Mouse (Mus musculus) left cerebral cortex, adult 18-20 months (tissue): ENCODE data around the gene Noxo1. TPM values are rescaled to one million over a fixed set of nuclear protein-coding genes. Genes with fewer than 3 reads are reported as not detected.
"Not testable (repeated sequence)": the region's sequence is repeated elsewhere in the genome, so short reads cannot be mapped to it uniquely, and the experiment has no call there.

Source experiments
- DNase-seq, 2 experiments: peaks; one replicate each; pipeline ENCODE4 v3.0.0; 2021 to 2022; ENCODE audit warnings: low spot score in 2 of 2, mixed read lengths in 1 of 2
- long read RNA-seq, 2 experiments: library from polyadenylated mRNA; stranded (forward); transcript quantifications; one replicate each; pipeline ENCODE4 v2.0.0; 2021
- total RNA-seq, 2 experiments: library from RNA; stranded (reverse); gene quantifications; 2 replicates each; pipeline ENCODE4 v1.2.3; 2021

Gene Noxo1
- 1 to 10 TPM; 1.9 to 2.1 TPM for total RNA-seq
- long read RNA-seq, experiment 1, partial matches to known transcripts: 1 of 5 reads
- long read RNA-seq, experiment 1, other reads (novel, unspliced or antisense): 4 of 5 reads
- long read RNA-seq, experiment 2, partial matches to known transcripts: 2 of 4 reads
- long read RNA-seq, experiment 2, other reads (novel, unspliced or antisense): 2 of 4 reads

GRCm38 (mm10) chr17:24696011-24696697, at the start of gene Noxo1, which contains the start of gene Gfer:
Noxo1 (plus strand) TSS chr17:24696234.
Gfer (minus strand) TSS chr17:24696156.
- DNase-seq: peak; percentile 83 to 89

GRCm38 (mm10) chr17:24646381-24646780, 49.7 kb upstream of the Noxo1 start:
- no peak for DNase-seq

- no peak for DNase-seq
These were observed 48.5 kb upstream of the Noxo1 start for GRCm38 (mm10) chr17:24647493-24647892.

- no peak for DNase-seq
These were observed 47.2 kb upstream of the Noxo1 start for GRCm38 (mm10) chr17:24648731-24649377.

GRCm38 (mm10) chr17:24649581-24650069, 46.4 kb upstream of the Noxo1 start:
- no peak for DNase-seq

GRCm38 (mm10) chr17:24650070-24650616, 45.9 kb upstream of the Noxo1 start, which contains the start of gene Slc9a3r2:
Slc9a3r2 (minus strand) TSS chr17:24650327.
- DNase-seq: peak; percentile 36 to 55

GRCm38 (mm10) chr17:24650766-24651165, 45.3 kb upstream of the Noxo1 start:
- no peak for DNase-seq

GRCm38 (mm10) chr17:24651835-24652234, 44.2 kb upstream of the Noxo1 start:
- DNase-seq: no peak

GRCm38 (mm10) chr17:24653967-24654710, 41.9 kb upstream of the Noxo1 start:
- peak; percentile 66 to 67 for DNase-seq

- no peak for DNase-seq
These were observed 41.1 kb upstream of the Noxo1 start for GRCm38 (mm10) chr17:24654969-24655368.

- DNase-seq: no peak
These were observed 37.8 kb upstream of the Noxo1 start, which contains the start of gene Npw for GRCm38 (mm10) chr17:24658017-24658758. Npw (minus strand) TSS chr17:24658457.

- not testable (repeated sequence) for DNase-seq
These were observed 29.0 kb upstream of the Noxo1 start for GRCm38 (mm10) chr17:24667011-24667410.

- DNase-seq: peak; percentile 41 to 57
These were observed 28.6 kb upstream of the Noxo1 start for GRCm38 (mm10) chr17:24667416-24667815.

- not testable (repeated sequence) for DNase-seq
These were observed 26.9 kb upstream of the Noxo1 start for GRCm38 (mm10) chr17:24669214-24669544.

GRCm38 (mm10) chr17:24669545-24670245, 26.3 kb upstream of the Noxo1 start, which contains the start of gene Zfp598:
Zfp598 (plus strand) TSS chr17:24669687.
- peak; percentile 93 to 97 for DNase-seq

GRCm38 (mm10) chr17:24670246-24670844, 25.7 kb upstream of the Noxo1 start:
- no peak for DNase-seq

GRCm38 (mm10) chr17:24671346-24671745, 24.7 kb upstream of the Noxo1 start:
- DNase-seq: no peak

GRCm38 (mm10) chr17:24672141-24672540, 23.9 kb upstream of the Noxo1 start:
- DNase-seq: no peak

GRCm38 (mm10) chr17:24674277-24674676, 21.8 kb upstream of the Noxo1 start:
- DNase-seq: peak; percentile 58 to 80
